Mouse (Mus musculus) forelimb bud, embryonic 11.5 days (tissue): ENCODE data around the gene Ccl21a.
"Not testable (repeated sequence)": the region's sequence is repeated elsewhere in the genome, so short reads cannot be mapped to it uniquely, and the experiment has no call there.

ENCODE experiments used
- DNase-seq: peaks from one replicate; pipeline ENCODE4 v3.0.0-alpha.2; 2012; ENCODE audit warnings: low read depth, low spot score

Gene Ccl21a

DNA sequence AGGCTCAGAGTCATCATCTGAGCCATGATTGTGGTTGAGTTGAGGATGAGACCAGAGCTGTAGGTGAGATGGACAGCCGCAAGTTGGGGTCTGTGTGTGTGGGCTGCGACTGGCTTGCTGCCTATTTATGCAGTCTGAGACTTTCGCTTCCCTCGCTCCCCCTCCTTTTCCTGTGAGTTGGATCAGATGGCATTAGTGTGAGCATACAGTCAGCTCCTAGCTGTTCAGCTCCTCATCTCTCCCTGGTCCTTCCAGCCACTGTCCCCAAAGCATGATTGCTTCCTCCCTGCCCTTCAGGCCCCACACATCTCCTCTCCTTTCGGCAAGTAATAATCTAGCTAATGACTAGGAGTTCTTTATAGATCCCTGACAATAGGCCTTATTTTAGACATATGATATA, at the start of gene Ccl21a:
Ccl21a (minus strand) TSS at position 101 of the 400 bp plus-strand sequence.
- not testable (repeated sequence) for DNase-seq

DNA sequence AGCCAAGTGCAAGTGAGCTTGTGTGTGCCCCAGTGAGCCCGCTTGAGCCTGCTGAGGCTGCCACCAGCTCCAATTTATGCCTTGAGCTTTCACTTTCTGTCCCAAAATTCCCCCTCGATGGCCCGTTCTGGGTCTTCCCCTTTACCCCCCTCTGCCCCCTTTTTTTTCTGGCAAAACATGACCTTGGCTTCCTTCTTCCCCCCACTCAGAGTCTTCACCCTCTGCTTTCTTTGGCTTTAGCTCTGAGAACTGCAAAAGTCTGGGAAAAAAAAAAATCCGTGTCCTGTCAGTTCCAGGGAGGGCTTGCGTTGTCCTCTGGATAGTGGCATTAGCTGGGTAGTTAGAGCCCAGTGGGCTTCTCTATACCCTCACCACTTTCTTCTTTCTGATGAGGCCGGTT, 17.3 kb downstream of the Ccl21a start, which contains the start of gene Ccl19:
Ccl19 (minus strand) TSS at position 101 of the 400 bp plus-strand sequence.
- DNase-seq, result not testable (repeated sequence)

DNA sequence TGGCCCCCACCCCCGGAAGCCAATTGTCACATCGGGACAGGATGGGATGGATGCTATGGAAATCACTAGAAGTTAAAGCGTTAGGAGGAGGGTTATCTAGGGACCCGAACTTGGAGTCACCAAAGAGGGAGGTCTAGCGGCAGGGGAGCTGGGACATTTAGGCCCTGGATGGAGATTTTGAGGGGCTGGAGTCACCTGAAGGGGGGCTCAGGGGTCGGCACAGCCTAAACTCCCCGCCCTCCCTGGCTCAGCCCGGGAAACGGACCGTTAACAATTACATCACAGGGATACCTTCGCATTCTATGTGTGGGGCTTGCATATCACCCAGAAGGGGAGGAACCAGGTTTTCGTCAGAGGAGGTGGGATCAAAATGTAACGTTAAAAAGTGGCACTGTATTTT, 38.5 kb downstream of the Ccl21a start, which contains the start of gene 4930578G10Rik:
4930578G10Rik (plus strand) TSS at position 301 of the 400 bp plus-strand sequence.
- DNase-seq, result not testable (repeated sequence)
